In the genomic region with DNA sequence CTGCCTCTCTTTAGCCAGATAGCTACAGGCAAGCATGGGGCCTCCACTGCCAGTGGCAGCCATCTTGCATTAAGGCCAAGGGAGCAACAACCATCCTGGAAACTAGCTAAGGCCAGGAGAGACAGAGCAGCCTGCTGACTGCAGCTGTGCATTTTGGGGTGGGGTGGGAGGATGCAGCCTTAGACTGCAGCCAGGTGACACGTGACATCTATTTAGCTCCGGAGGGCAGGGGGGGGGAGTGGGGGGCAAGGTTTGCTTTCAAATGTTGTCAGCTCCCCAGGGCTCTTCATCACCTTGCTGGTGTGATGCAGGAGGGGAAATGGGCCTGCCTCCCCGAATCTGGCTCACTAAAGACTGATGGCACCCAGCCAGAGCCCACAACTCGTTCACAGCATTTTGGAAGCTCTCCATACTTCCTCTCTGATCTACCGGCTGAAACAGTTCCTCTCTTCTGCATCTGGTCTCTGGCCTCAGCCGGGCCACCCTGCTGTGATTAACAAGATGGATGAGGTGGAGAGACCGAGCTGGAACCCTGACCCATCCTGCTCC, we compare ENCODE assay signal across 8 mouse cellular contexts. TPM values are rescaled to one million over a fixed set of nuclear protein-coding genes. Genes with fewer than 3 reads are reported as not detected.
A peak's percentile ranks its signal among the peaks of the same experiment; 100 is the strongest.
DNase-seq lines count a peak whose midpoint lies in the region; ATAC-seq lines count a peak whose summit lies in the region.

No protein-coding gene starts in this region.

- peaks cover 27% of the 10 kb centered on the region for H3K4me1 ChIP-seq in intestine, embryonic 15.5 days (replicated peaks)

- WGBS in intestine, embryonic 15.5 days: 13% methylated on average over 7 of the region's 7 CpGs

- no peaks in the 10 kb centered on the region for H3K9me3 ChIP-seq in intestine, embryonic 15.5 days

- H3K27ac ChIP-seq in intestine, embryonic 15.5 days: peak overlapping the region; percentile 84

- H3K27me3 ChIP-seq in intestine, embryonic 15.5 days (replicated peaks): no peaks in the 10 kb centered on the region

- H3K4me3 ChIP-seq in intestine, embryonic 15.5 days (replicated peaks): no peak overlapping the region

- H3K36me3 ChIP-seq in intestine, embryonic 15.5 days: no peaks in the 10 kb centered on the region

- H3K9ac ChIP-seq in intestine, embryonic 15.5 days: no peak overlapping the region

- DNase-seq in lung, adult 18-20 months: peak; percentile 51 to 57
- DNase-seq in lung, postnatal 14 days: no peak
- peak; percentile 45 for DNase-seq in adrenal gland, adult 8-10 months
- peak; percentile 78 to 84 for DNase-seq in heart, adult 18-20 months
- DNase-seq in lung, postnatal 25 days (ENCODE audit: low spot score): peak; percentile 46
- peak; percentile 39 to 51 for DNase-seq in thymus, postnatal 10 days (ENCODE audit: low spot score in 2 of 2)
- DNase-seq in cerebellum, adult 8-10 months: no peak

- 0 out of 2 replicates have a peak overlapping the region, but pooled peaks have one; percentile 6 for H3K4me2 ChIP-seq in intestine, embryonic 15.5 days (replicated peaks)

- peak; percentile 75 for ATAC-seq in intestine, embryonic 15.5 days

RNA-seq across cellular contexts. Expression of a gene that starts 34.8 kb away (rescaled TPM):
- 10 to 100 TPM; 17.4 to 34.0 (median 28.1) TPM for total RNA-seq in adrenal gland, adult 8-10 months (2022)
- 1 to 10 TPM; 7.5 to 8.0 TPM for total RNA-seq in heart, adult 18-20 months (2021)
- 12.4 and 12.5 TPM in 2 replicates for polyA plus RNA-seq in intestine, embryonic 15.5 days (2015; fragmentation: Nextera tagmentation; extraction: Ambion mirVana)

Comparison
In these comparisons a context has a peak if more than half of its experiments do, and no peak if none do; other contexts are left out.
1. DNase-seq: peak in lung, adult 18-20 months (2 of 2), adrenal gland, adult 8-10 months (single experiment), heart, adult 18-20 months (2 of 2), lung, postnatal 25 days (single experiment) and thymus, postnatal 10 days (2 of 2); none in lung, postnatal 14 days (single experiment) and cerebellum, adult 8-10 months (single experiment).